Mouse (Mus musculus) T-helper 2 cell (primary cell): Measurements from ENCODE around the gene Tekt1.

Experiments
- in situ Hi-C: fragments of 300-600 bp; cut with MboI, MseI; formaldehyde crosslinking; loops from one replicate; pipeline ENCODE4 v1.15.1; 2025; ENCODE audit warnings: high pct_unique_total_duplicates

Tekt1 gene

GRCm38 (mm10) chr11:72342549-72343237 lies 19.5 kb downstream of the Tekt1 start:
- in situ Hi-C loops = no loop called here

GRCm38 (mm10) chr11:72339716-72340115 lies 22.5 kb downstream of the Tekt1 start:
- in situ Hi-C loops = no loop called here

- in situ Hi-C loops = no loop called here
Measured at GRCm38 (mm10) chr11:72338437-72338871, 23.8 kb downstream of the Tekt1 start.

GRCm38 (mm10) chr11:72336726-72337125 lies 25.5 kb downstream of the Tekt1 start:
- in situ Hi-C loops = no loop called here

- in situ Hi-C loops = no loop called here
Measured at GRCm38 (mm10) chr11:72334653-72335052, 27.6 kb downstream of the Tekt1 start.

DNA sequence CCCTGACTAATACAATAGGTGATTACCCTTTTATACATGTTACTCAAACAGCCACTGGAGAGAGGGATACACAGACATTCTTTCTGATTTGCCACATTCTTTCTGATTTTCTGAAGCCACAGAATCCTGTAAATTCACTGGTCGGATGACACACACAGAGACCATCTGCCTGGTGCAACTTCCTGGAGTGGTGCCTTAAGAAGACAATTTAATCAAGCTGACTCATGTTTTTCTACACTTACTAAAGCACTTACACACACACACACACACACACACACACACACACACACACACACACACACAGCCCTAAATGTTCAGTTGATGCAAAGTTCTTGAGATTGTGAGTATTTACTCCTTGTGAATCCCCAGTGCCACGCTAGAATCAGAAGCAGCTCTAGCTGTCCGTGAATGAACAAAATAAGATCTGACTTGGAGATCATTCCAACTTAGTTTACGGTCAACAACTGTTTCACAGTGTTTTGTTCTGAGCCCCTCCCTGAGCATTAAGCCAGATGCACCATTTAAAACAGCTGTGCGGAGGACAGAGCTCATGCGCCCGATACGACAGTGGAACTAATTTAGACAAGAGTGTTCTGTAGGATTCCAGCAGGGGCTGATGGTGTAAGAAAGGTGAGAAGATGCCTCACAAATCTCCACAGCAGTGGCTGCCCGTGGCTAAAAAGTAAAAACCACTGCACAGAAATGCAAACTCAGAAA lies 29.1 kb downstream of the Tekt1 start:
- in situ Hi-C loops = no loop called here

DNA sequence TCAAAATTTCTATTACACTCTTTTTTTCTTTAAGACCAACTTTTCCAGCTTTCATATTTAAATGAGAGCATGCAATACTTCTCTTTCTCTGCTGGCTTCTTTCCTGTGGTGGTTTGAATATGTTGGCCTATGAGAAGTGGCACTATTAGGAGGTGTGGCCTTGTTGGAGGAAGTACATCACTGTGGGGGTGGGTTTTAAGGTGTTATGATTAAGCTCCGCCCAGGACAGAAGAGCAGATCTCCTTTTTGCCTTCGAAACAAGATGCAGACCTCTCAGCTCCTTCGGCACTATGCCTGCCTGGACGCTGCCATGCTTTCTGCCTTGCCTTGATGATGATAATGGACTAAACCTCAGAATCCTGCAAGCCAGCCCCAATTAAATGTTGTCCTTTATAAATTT lies 36.5 kb downstream of the Tekt1 start:
- in situ Hi-C loops = no loop called here

- in situ Hi-C loops = no loop called here
Measured at GRCm38 (mm10) chr11:72324431-72324830, 37.8 kb downstream of the Tekt1 start.

GRCm38 (mm10) chr11:72318026-72318425 lies 44.2 kb downstream of the Tekt1 start:
- in situ Hi-C loops = no loop called here

- in situ Hi-C loops = no loop called here
Measured at GRCm38 (mm10) chr11:72314151-72314895, 47.9 kb downstream of the Tekt1 start, which contains the start of gene Fbxo39. Gene Fbxo39 (plus strand): TSS chr11:72314444.

- in situ Hi-C loops = no loop called here
Measured at GRCm38 (mm10) chr11:72311355-72312001, 50.8 kb downstream of the Tekt1 start.

- in situ Hi-C loops = no loop called here
Measured at GRCm38 (mm10) chr11:72310491-72310890, 51.8 kb downstream of the Tekt1 start.

- in situ Hi-C loops = loop anchor here (5.0 kb wide), 1 partner anchor 92 kb away; the partner anchor contains the start of gene Med31
Measured at GRCm38 (mm10) chr11:72308982-72309381, 53.3 kb downstream of the Tekt1 start.

DNA sequence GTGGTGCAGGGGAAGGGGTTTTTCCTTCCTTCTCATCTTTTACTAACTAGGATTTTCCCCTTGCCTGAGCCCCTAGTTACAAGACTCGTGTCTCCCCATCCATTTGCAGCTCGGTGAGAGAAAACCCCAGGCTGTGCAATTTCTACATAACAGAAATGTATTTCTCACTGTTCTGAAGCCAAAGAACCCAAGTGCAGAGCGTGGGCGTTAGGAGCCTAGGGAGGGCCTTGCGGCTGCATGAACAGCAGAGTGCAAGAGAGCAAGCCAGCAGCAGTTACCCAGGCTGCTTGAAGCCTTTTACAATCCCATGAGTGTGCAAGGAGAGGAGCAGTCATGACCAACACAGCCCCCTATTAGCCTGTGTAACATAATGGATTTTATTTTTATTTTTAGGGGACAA lies 54.8 kb downstream of the Tekt1 start:
- in situ Hi-C loops = loop anchor here (5.0 kb wide), 1 partner anchor 90 kb away; the partner anchor contains the start of gene Med31

GRCm38 (mm10) chr11:72302230-72302629 lies 60.0 kb downstream of the Tekt1 start:
- in situ Hi-C loops = no loop called here

DNA sequence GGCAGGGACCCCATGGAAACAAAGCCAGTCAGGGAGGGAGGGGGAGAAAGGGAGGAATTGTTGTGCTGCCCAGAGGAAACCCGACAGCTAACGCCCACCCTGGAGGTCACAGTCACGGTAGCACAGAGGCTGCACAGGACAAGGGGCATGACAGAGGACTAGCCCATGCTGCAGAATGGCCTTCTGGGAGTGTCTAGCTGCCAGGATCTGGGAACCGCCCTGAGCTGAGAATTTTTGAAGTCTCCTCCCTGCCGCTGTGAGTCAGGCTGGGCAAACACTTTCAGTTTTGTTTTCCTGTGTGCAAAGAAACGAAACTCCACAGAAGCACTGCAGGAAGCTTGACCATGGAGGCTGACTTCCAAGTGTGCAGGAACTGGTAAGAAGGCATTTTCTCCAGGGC lies 60.9 kb downstream of the Tekt1 start, which contains the start of gene Xaf1:
Xaf1 (plus strand) TSS at position 296 of the 400 bp plus-strand sequence.
- in situ Hi-C loops = no loop called here
